ENCODE assay signal across 8 mouse cellular contexts in genomic region chr12:35047320-35048225, GRCm38 (mm10). TPM values are rescaled to one million over a fixed set of nuclear protein-coding genes. Genes with fewer than 3 reads are reported as not detected.
DNase-seq lines count a peak whose midpoint lies in the region; ATAC-seq lines count a peak whose summit lies in the region.

No protein-coding gene starts in this region.

- under 1% methylated on average over 65 of the region's 65 CpGs for WGBS in forebrain, embryonic 15.5 days

- intact Hi-C loops in heart, postnatal 14 days (cut with DNase I): no loop called here

- no peaks in the 10 kb centered on the region for H3K27me3 ChIP-seq in forebrain, embryonic 15.5 days

- DNase-seq in Muller cell, postnatal 12 days (ENCODE audit: inconsistent ontology term): peak; percentile 81
- DNase-seq in cerebellum, adult 18-20 months: peak; percentile 76 to 80
- peak; percentile 73 to 74 for DNase-seq in heart, postnatal 14 days
- DNase-seq in layer of hippocampus, adult 8-10 months (ENCODE audit: low spot score in 2 of 2): peak; percentile 27 to 31
- peak; percentile 63 for DNase-seq in lung, postnatal 25 days (ENCODE audit: low spot score)
- DNase-seq in ovary, postnatal 36 days (ENCODE audit: low spot score): peak; percentile 60
- DNase-seq in thymus, postnatal 4 days: peak; percentile 74

- H3K36me3 ChIP-seq in forebrain, embryonic 15.5 days: no peaks in the 10 kb centered on the region

- H3K4me3 ChIP-seq in forebrain, embryonic 15.5 days: peak overlapping the region; percentile 93

- ATAC-seq in forebrain, embryonic 15.5 days (replicated peaks): peak; percentile 85

- H3K4me1 ChIP-seq in forebrain, embryonic 15.5 days: peaks cover 25% of the 10 kb centered on the region

- peak overlapping the region; percentile 95 for H3K9ac ChIP-seq in forebrain, embryonic 15.5 days (replicated peaks)

- H3K27ac ChIP-seq in forebrain, embryonic 15.5 days (replicated peaks): peak overlapping the region; percentile 97

- peak overlapping the region; percentile 77 for H3K4me2 ChIP-seq in forebrain, embryonic 15.5 days (replicated peaks)

- no peaks in the 10 kb centered on the region for H3K9me3 ChIP-seq in forebrain, embryonic 15.5 days

RNA-seq across cellular contexts. Expression of gene Snx13, which starts 0.6 kb away (rescaled TPM):
- 29.8 and 32.1 TPM in 2 replicates for polyA plus RNA-seq in forebrain, embryonic 15.5 days (2015; fragmentation: Nextera tagmentation; extraction: Ambion mirVana)
- total RNA-seq in heart, postnatal 14 days (2021): 10 to 100 TPM; 60.4 to 64.3 TPM
- total RNA-seq in layer of hippocampus, adult 8-10 months (2022): 10 to 100 TPM; 61.0 to 71.9 (median 67.6) TPM

Comparison
In these comparisons a context has a peak if more than half of its experiments do, and no peak if none do; other contexts are left out.
1. Peak in every context shown above with its lines: DNase-seq, ATAC-seq, H3K4me3 ChIP-seq and H3K27ac ChIP-seq.
2. DNase-seq: peak in every context shown above with its lines; median percentile 81 in Muller cell, postnatal 12 days; 78 in cerebellum, adult 18-20 months; 74 in thymus, postnatal 4 days; 74 in heart, postnatal 14 days; 63 in lung, postnatal 25 days; 60 in ovary, postnatal 36 days; 29 in layer of hippocampus, adult 8-10 months.